Mouse (Mus musculus) thymus, postnatal 0 days (tissue): ENCODE results near the gene Plcg1. TPM values are rescaled to one million over a fixed set of nuclear protein-coding genes. Genes with fewer than 3 reads are reported as not detected.

ENCODE experiments used
- DNase-seq: peaks from one replicate; pipeline ENCODE4 v3.0.0-alpha.2; 2015; ENCODE audit warnings: low spot score
- polyA plus RNA-seq: library from polyadenylated mRNA; unstranded; fragments of >200 nt; fragmentation: Nextera tagmentation; extraction: Ambion mirVana; gene quantifications from 2 replicates; pipeline ENCODE4 v1.2.1, GENCODE M21; 2015

Plcg1 gene
- polyA plus RNA-seq, 1 experiment from 2014 or later: 49.3 TPM

GRCm38 (mm10) chr2:160768997-160769396 lies 37.9 kb downstream of the Plcg1 start:
- DNase-seq: no peak

GRCm38 (mm10) chr2:160770409-160770808 lies 39.3 kb downstream of the Plcg1 start:
- no peak for DNase-seq

GRCm38 (mm10) chr2:160770871-160771270 lies 39.8 kb downstream of the Plcg1 start:
- DNase-seq: no peak

- no peak for DNase-seq
These were observed 40.5 kb downstream of the Plcg1 start for GRCm38 (mm10) chr2:160771325-160772276.

- DNase-seq: no peak
These were observed 46.9 kb downstream of the Plcg1 start for GRCm38 (mm10) chr2:160778034-160778433.

GRCm38 (mm10) chr2:160780154-160780833 lies 49.2 kb downstream of the Plcg1 start:
- peak; percentile 64 for DNase-seq

- DNase-seq: no peak
These were observed 49.7 kb downstream of the Plcg1 start for GRCm38 (mm10) chr2:160780834-160781219.

- no peak for DNase-seq
These were observed 55.2 kb downstream of the Plcg1 start for GRCm38 (mm10) chr2:160786333-160786732.

- DNase-seq: no peak
These were observed 57.9 kb downstream of the Plcg1 start for GRCm38 (mm10) chr2:160789046-160789445.

- DNase-seq: no peak
These were observed 58.6 kb downstream of the Plcg1 start for GRCm38 (mm10) chr2:160789741-160790140.

GRCm38 (mm10) chr2:160793117-160793516 lies 62.0 kb downstream of the Plcg1 start:
- DNase-seq: peak; percentile 25

- DNase-seq: peak; percentile 38
These were observed 65.9 kb downstream of the Plcg1 start for GRCm38 (mm10) chr2:160796973-160797372.

- no peak for DNase-seq
These were observed 67.1 kb downstream of the Plcg1 start for GRCm38 (mm10) chr2:160798206-160798605.

- DNase-seq: no peak
These were observed 69.9 kb downstream of the Plcg1 start for GRCm38 (mm10) chr2:160800967-160801366.

GRCm38 (mm10) chr2:160802326-160802725 lies 71.2 kb downstream of the Plcg1 start:
- no peak for DNase-seq

GRCm38 (mm10) chr2:160804794-160805527 lies 73.9 kb downstream of the Plcg1 start:
- no peak for DNase-seq

GRCm38 (mm10) chr2:160806091-160806521 lies 75.0 kb downstream of the Plcg1 start:
- DNase-seq: no peak

GRCm38 (mm10) chr2:160810376-160810775 lies 79.3 kb downstream of the Plcg1 start:
- DNase-seq: no peak

- DNase-seq: no peak
These were observed 79.7 kb downstream of the Plcg1 start for GRCm38 (mm10) chr2:160810802-160811201.
